7 mouse cellular contexts compared by ENCODE assay signal in the genomic region with DNA sequence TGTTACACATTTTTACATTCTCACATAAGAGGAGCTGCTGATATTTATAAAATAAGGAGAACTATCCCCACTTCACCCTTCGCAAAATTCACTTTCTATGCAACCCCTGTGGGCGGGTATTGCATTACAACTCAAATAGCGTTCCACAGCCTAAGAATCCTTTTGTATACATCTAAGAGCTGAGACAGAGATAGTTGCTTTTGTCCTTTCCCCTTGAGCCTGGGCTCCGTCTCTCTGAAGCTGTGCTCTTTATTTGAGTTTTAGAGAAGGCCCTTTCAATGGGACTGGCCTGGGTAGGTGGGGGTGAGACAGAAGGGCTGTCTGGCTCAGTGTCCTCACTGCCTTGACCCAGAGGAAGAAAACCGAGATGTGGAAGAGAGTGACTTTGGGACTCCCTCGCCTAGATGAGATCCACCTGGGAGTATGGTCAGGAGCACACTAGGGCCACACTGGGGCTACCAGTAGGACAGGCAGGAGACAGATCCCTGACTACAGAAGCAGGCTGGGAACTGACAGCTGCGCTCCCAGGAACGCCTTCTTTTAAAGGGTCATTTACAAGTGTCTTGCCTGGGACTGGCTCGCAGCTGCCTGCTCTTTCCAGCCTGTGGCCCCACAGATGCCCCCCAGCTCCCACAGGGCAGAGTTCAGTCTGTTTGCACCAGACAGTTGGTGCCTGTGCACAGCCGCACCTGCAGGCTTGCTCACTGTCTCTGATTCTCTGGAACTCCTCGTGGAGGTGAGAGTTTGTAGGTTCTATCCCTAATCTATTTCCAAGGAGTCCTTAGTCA.
A peak's percentile ranks its signal among the peaks of the same experiment; 100 is the strongest.
DNase-seq lines count a peak whose midpoint lies in the region; ATAC-seq lines count a peak whose summit lies in the region.

No protein-coding gene starts in this region.

- peak overlapping the region; percentile 65 for H3K4me2 ChIP-seq in kidney, embryonic 15.5 days
- H3K4me2 ChIP-seq in midbrain, embryonic 15.5 days: peak overlapping the region; percentile 77

- H3K27ac ChIP-seq in forebrain, embryonic 10.5 days: peak overlapping the region; percentile 86
- H3K27ac ChIP-seq in kidney, embryonic 15.5 days: peak overlapping the region; percentile 64
- 0 out of 2 replicates have a peak overlapping the region, but pooled peaks have one; percentile 30 for H3K27ac ChIP-seq in midbrain, embryonic 15.5 days

- peaks cover 43% of the 10 kb centered on the region for H3K4me1 ChIP-seq in forebrain, embryonic 10.5 days
- H3K4me1 ChIP-seq in kidney, embryonic 15.5 days: peaks cover 31% of the 10 kb centered on the region
- H3K4me1 ChIP-seq in midbrain, embryonic 15.5 days: peaks cover 15% of the 10 kb centered on the region

- peak; percentile 73 for ATAC-seq in kidney, embryonic 15.5 days (replicated peaks; ENCODE audit: low FRiP score)
- ATAC-seq in midbrain, embryonic 15.5 days (replicated peaks): peak; percentile 80
- ATAC-seq in megakaryocyte, adult 5-6 weeks (ENCODE audit: poor library complexity, severe bottlenecking): no peak
- no peak for ATAC-seq in activated CD4-positive, CD25-positive, alpha-beta regulatory T cell, adult 4 months
- ATAC-seq in erythroblast, adult 5-6 weeks (replicated peaks; ENCODE audit: low FRiP score, poor library complexity, severe bottlenecking): no peak

- WGBS in forebrain, embryonic 10.5 days: 8% methylated on average over 11 of the region's 11 CpGs
- WGBS in kidney, embryonic 15.5 days: 18% methylated on average over 11 of the region's 11 CpGs
- WGBS in midbrain, embryonic 15.5 days: 8% methylated on average over 11 of the region's 11 CpGs

- 0 out of 2 replicates have a peak overlapping the region, but pooled peaks have one; percentile 44 for H3K9ac ChIP-seq in kidney, embryonic 15.5 days
- peak overlapping the region; percentile 56 for H3K9ac ChIP-seq in midbrain, embryonic 15.5 days

- H3K4me3 ChIP-seq in forebrain, embryonic 10.5 days: peak overlapping the region; percentile 49
- peak overlapping the region; percentile 36 for H3K4me3 ChIP-seq in kidney, embryonic 15.5 days (replicated peaks)
- H3K4me3 ChIP-seq in midbrain, embryonic 15.5 days: peak overlapping the region; percentile 40

- no peaks in the 10 kb centered on the region for H3K9me3 ChIP-seq in forebrain, embryonic 10.5 days
- no peaks in the 10 kb centered on the region for H3K9me3 ChIP-seq in kidney, embryonic 15.5 days (replicated peaks)
- H3K9me3 ChIP-seq in midbrain, embryonic 15.5 days: no peaks in the 10 kb centered on the region

- no peaks in the 10 kb centered on the region for H3K36me3 ChIP-seq in forebrain, embryonic 10.5 days (replicated peaks)
- H3K36me3 ChIP-seq in kidney, embryonic 15.5 days: no peaks in the 10 kb centered on the region
- H3K36me3 ChIP-seq in midbrain, embryonic 15.5 days (replicated peaks): no peaks in the 10 kb centered on the region

- DNase-seq in embryo, embryonic 10.5 days (ENCODE audit: low spot score): peak; percentile 77
- peak; percentile 51 for DNase-seq in forebrain, embryonic 10.5 days (ENCODE audit: extremely low spot score, low spot score)

- H3K27me3 ChIP-seq in forebrain, embryonic 10.5 days (ENCODE audit: poor library complexity, severe bottlenecking): peaks cover 63% of the 10 kb centered on the region
- H3K27me3 ChIP-seq in kidney, embryonic 15.5 days: peaks cover 19% of the 10 kb centered on the region
- no peaks in the 10 kb centered on the region for H3K27me3 ChIP-seq in midbrain, embryonic 15.5 days (replicated peaks)

Comparison
In these comparisons a context has a peak if more than half of its experiments do, and no peak if none do; other contexts are left out.
1. H3K27ac ChIP-seq: peak in every context shown above with its lines; median percentile 86 in forebrain, embryonic 10.5 days; 64 in kidney, embryonic 15.5 days; 30 in midbrain, embryonic 15.5 days.
2. ATAC-seq: peak in kidney, embryonic 15.5 days (single experiment) and midbrain, embryonic 15.5 days (single experiment); none in megakaryocyte, adult 5-6 weeks (single experiment), activated CD4-positive, CD25-positive, alpha-beta regulatory T cell, adult 4 months (single experiment) and erythroblast, adult 5-6 weeks (single experiment).
3. Peak in every context shown above with its lines, with median percentiles within 50 percentile points of each other: H3K4me3 ChIP-seq.